Mouse (Mus musculus) ES-Bruce4 (cell line): ENCODE results near the gene Ramp1.

ENCODE experiments used
- CTCF ChIP-seq: IDR thresholded peaks from one replicate; pipeline ENCODE4 v1.8.1; 2011; ENCODE audit warnings: low read depth, low read length
- EP300 ChIP-seq: IDR thresholded peaks from 2 replicates; pipeline ENCODE4 v1.6.1; 2011; ENCODE audit warnings: low read depth, low read length; ENCODE audit not compliant: insufficient read depth
- POLR2A ChIP-seq: IDR thresholded peaks from one replicate; pipeline ENCODE4 v1.8.1; 2011; ENCODE audit warnings: low read length; ENCODE audit not compliant: insufficient read depth

DNA sequence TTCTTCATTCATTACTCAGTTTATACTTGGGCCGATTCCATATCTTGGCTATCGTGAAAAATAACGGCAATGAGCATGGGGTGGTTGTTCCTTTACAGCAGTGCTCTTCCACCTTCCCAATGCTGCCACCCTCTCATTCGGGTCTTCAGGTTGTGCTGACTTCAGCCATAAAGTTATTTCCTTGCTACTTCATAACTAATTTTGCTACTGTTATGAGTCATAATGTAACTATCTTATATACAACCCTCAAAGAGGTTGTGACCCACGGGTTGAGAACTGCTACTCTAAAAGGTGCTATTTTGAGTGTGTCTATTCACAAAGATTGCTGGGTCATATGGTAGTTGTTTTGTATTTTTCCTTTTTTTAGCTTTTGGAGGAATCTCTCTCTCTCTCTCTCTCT lies 80.2 kb downstream of the Ramp1 start:
- TF ChIP-seq CTCF (no peak), POLR2A (no peak), EP300 (no peak)
